ENCODE assay signal across 9 mouse cellular contexts in genomic region chr19:44299078-44299477, GRCm38 (mm10). TPM values are rescaled to one million over a fixed set of nuclear protein-coding genes. Genes with fewer than 3 reads are reported as not detected.
A peak's percentile ranks its signal among the peaks of the same experiment; 100 is the strongest.
DNase-seq lines count a peak whose midpoint lies in the region; ATAC-seq and TF ChIP-seq lines count a peak whose summit lies in the region.
"Had no signal": no experiment of that assay in that cellular context is flagged by ENCODE, and none has a peak within 500 bp of the region (broad histone marks: within the 10 kb centered on the region; RNA-seq: fewer than 3 reads in every experiment).

No protein-coding gene starts in this region.

- peak overlapping the region; percentile 81 for H3K4me3 ChIP-seq in lung, embryonic 14.5 days (ENCODE audit: low read depth, low read length)
- peak overlapping the region; percentile 93 for H3K4me3 ChIP-seq in forebrain, embryonic 11.5 days (ENCODE audit: low read depth, low read length)
- peak overlapping the region; percentile 83 for H3K4me3 ChIP-seq in limb, embryonic 12.5 days (replicated peaks)
- H3K4me3 ChIP-seq in neural tube, embryonic 15.5 days (replicated peaks), result peak overlapping the region; percentile 76
- no peak overlapping the region for H3K4me3 ChIP-seq in thymus, adult 2 months (ENCODE audit: control insufficient read depth, insufficient read depth, low read length)

- TF ChIP-seq CTCF in lung, embryonic 14.5 days (IDR thresholded peaks at IDR 0.05; ENCODE audit: low read depth), result no peak
- TF ChIP-seq CTCF in thymus, adult 2 months (IDR thresholded peaks at IDR 0.05; ENCODE audit: borderline replicate concordance, control insufficient read depth, extremely low read depth, insufficient read depth, low read length, poor library complexity), result no peak

- H3K4me2 ChIP-seq in lung, embryonic 14.5 days, result peak overlapping the region; percentile 90
- peak overlapping the region; percentile 93 for H3K4me2 ChIP-seq in forebrain, embryonic 11.5 days (ENCODE audit: low read depth, low read length, severe bottlenecking)
- H3K4me2 ChIP-seq in limb, embryonic 12.5 days, result peak overlapping the region; percentile 99
- peak overlapping the region; percentile 99 for H3K4me2 ChIP-seq in neural tube, embryonic 15.5 days

- peak overlapping the region; percentile 83 for H3K9ac ChIP-seq in lung, embryonic 14.5 days
- H3K9ac ChIP-seq in forebrain, embryonic 11.5 days (ENCODE audit: low read length), result no peak overlapping the region
- peak overlapping the region; percentile 42; the same call in 1 of the 2 replicates for H3K9ac ChIP-seq in limb, embryonic 12.5 days (replicated peaks)
- H3K9ac ChIP-seq in neural tube, embryonic 15.5 days (replicated peaks), result peak overlapping the region; percentile 67; the same call in 1 of the 2 replicates

- H3K4me1 ChIP-seq in lung, embryonic 14.5 days (ENCODE audit: insufficient read depth), result peaks cover 35% of the 10 kb centered on the region
- H3K4me1 ChIP-seq in forebrain, embryonic 11.5 days (replicated peaks; ENCODE audit: control insufficient read depth, insufficient read depth, low read length), result peaks cover 33% of the 10 kb centered on the region
- H3K4me1 ChIP-seq in limb, embryonic 12.5 days (replicated peaks), result peaks cover 70% of the 10 kb centered on the region
- H3K4me1 ChIP-seq in neural tube, embryonic 15.5 days, result peaks cover 88% of the 10 kb centered on the region
- H3K4me1 ChIP-seq in thymus, adult 2 months (replicated peaks; ENCODE audit: control insufficient read depth, insufficient read depth, low read length), result peaks cover 42% of the 10 kb centered on the region

- no peak overlapping the region for H3K27ac ChIP-seq in lung, embryonic 14.5 days (ENCODE audit: low read depth)
- no peak overlapping the region for H3K27ac ChIP-seq in forebrain, embryonic 11.5 days (ENCODE audit: low read depth, low read length)
- H3K27ac ChIP-seq in limb, embryonic 12.5 days, result no peak overlapping the region
- H3K27ac ChIP-seq in neural tube, embryonic 15.5 days (replicated peaks), result no peak overlapping the region
- H3K27ac ChIP-seq in thymus, adult 2 months (ENCODE audit: control insufficient read depth, insufficient read depth, low read length), result no peak overlapping the region

- DNase-seq in lung, embryonic 14.5 days, result no peak
- DNase-seq in lung, postnatal 4 days, result no peak
- peak; percentile 35 for DNase-seq in forebrain, embryonic 11.5 days (ENCODE audit: low spot score)
- no peak for DNase-seq in adrenal gland, adult 2 months
- DNase-seq in thymus, adult 2 months, result no peak
- DNase-seq: right cerebral cortex, postnatal 14 days had no signal

- 78% methylated on average over 9 of the region's 9 CpGs for WGBS in lung, embryonic 14.5 days
- WGBS in forebrain, embryonic 11.5 days, result 92% methylated on average over 9 of the region's 9 CpGs
- WGBS in limb, embryonic 12.5 days, result 87% methylated on average over 9 of the region's 9 CpGs
- 77% methylated on average over 9 of the region's 9 CpGs for WGBS in neural tube, embryonic 15.5 days
- WGBS in thymus, adult 2 months, result 85% methylated on average over 9 of the region's 9 CpGs

- no peak for ATAC-seq in lung, embryonic 14.5 days (ENCODE audit: insufficient read depth)
- no peak for ATAC-seq in forebrain, embryonic 11.5 days (replicated peaks; ENCODE audit: low FRiP score)
- no peak for ATAC-seq in limb, embryonic 12.5 days (ENCODE audit: insufficient number of reproducible peaks, insufficient read depth, low FRiP score, low TSS enrichment, low read depth)
- no peak for ATAC-seq in neural tube, embryonic 15.5 days (ENCODE audit: low FRiP score)
- ATAC-seq in megakaryocyte-erythroid progenitor cell, adult 5-6 weeks (replicated peaks; ENCODE audit: low FRiP score, low TSS enrichment, poor library complexity, severe bottlenecking), result no peak

- TF ChIP-seq POLR2A in thymus, adult 2 months (IDR thresholded peaks at IDR 0.05; ENCODE audit: control insufficient read depth, extremely low read depth, insufficient read depth, low read length, poor library complexity), result no peak

- H3K27me3 ChIP-seq in lung, embryonic 14.5 days (ENCODE audit: insufficient read depth, low read length), result no peaks in the 10 kb centered on the region
- no peaks in the 10 kb centered on the region for H3K27me3 ChIP-seq in forebrain, embryonic 11.5 days (ENCODE audit: control insufficient read depth, insufficient read depth, low read length)
- H3K27me3 ChIP-seq in limb, embryonic 12.5 days, result no peaks in the 10 kb centered on the region
- H3K27me3 ChIP-seq in neural tube, embryonic 15.5 days (replicated peaks), result no peaks in the 10 kb centered on the region
- no peaks in the 10 kb centered on the region for H3K27me3 ChIP-seq in thymus, adult 2 months (ENCODE audit: control insufficient read depth, insufficient read depth, low read length)

- H3K36me3 ChIP-seq in lung, embryonic 14.5 days (ENCODE audit: insufficient read depth), result peaks cover 89% of the 10 kb centered on the region
- H3K36me3 ChIP-seq in forebrain, embryonic 11.5 days (ENCODE audit: control insufficient read depth, insufficient read depth, low read length), result peaks cover 51% of the 10 kb centered on the region
- peaks cover 93% of the 10 kb centered on the region for H3K36me3 ChIP-seq in limb, embryonic 12.5 days
- H3K36me3 ChIP-seq in neural tube, embryonic 15.5 days, result peaks cover 73% of the 10 kb centered on the region
- peaks cover 78% of the 10 kb centered on the region for H3K36me3 ChIP-seq in thymus, adult 2 months (ENCODE audit: control insufficient read depth, insufficient read depth, low read length)

- H3K9me3 ChIP-seq in lung, embryonic 14.5 days (ENCODE audit: low read depth, low read length), result no peaks in the 10 kb centered on the region
- H3K9me3 ChIP-seq in forebrain, embryonic 11.5 days (ENCODE audit: control insufficient read depth, low read length), result no peaks in the 10 kb centered on the region
- H3K9me3 ChIP-seq in limb, embryonic 12.5 days, result no peaks in the 10 kb centered on the region
- no peaks in the 10 kb centered on the region for H3K9me3 ChIP-seq in neural tube, embryonic 15.5 days (replicated peaks)

RNA-seq across cellular contexts. Expression of gene Scd2, which starts 5.6 kb away (rescaled TPM):
- polyA plus RNA-seq in lung, embryonic 14.5 days (2014; fragmentation: Nextera tagmentation; extraction: Ambion mirVana), result 248 and 257 TPM in 2 replicates
- polyA plus RNA-seq in forebrain, embryonic 11.5 days (2014; fragmentation: Nextera tagmentation; extraction: Ambion mirVana), result 433 and 466 TPM in 2 replicates
- 304 and 317 TPM in 2 replicates for polyA plus RNA-seq in limb, embryonic 12.5 days (2016; fragmentation: Nextera tagmentation; extraction: Ambion mirVana)
- 256 and 264 TPM in 2 replicates for polyA plus RNA-seq in neural tube, embryonic 15.5 days (2015; fragmentation: Nextera tagmentation; extraction: Ambion mirVana)
- total RNA-seq in megakaryocyte-erythroid progenitor cell, adult 5-6 weeks (2014; fragmentation: Nextera tagmentation), result 56.2 and 62.2 TPM in 2 replicates
- 71.9 and 90.7 TPM in 2 replicates for total RNA-seq in megakaryocyte-erythroid progenitor cell, adult 5-6 weeks (2017)
- 1,000 to 10,000 TPM in 1 of 2 experiments, 100 to 1,000 TPM in 1; 845 to 1,065 TPM for total RNA-seq in adrenal gland, adult 2 months (2021)
- 432 and 748 TPM in 2 replicates for polyA plus RNA-seq in adrenal gland, adult 2 months (2012; rRNA removed)
- 261 and 320 TPM in 2 replicates for polyA plus RNA-seq in thymus, adult 2 months (2012; rRNA removed)

RNA-seq across cellular contexts. Expression of gene Scd4, which starts 33.8 kb away (rescaled TPM):
- 0.15 TPM in 1 of 2 replicates, not detected in the other for polyA plus RNA-seq in lung, embryonic 14.5 days (2014; fragmentation: Nextera tagmentation; extraction: Ambion mirVana)
- not detected in 2 replicates for polyA plus RNA-seq in forebrain, embryonic 11.5 days (2014; fragmentation: Nextera tagmentation; extraction: Ambion mirVana)
- 0.06 TPM in 1 of 2 replicates, not detected in the other for polyA plus RNA-seq in limb, embryonic 12.5 days (2016; fragmentation: Nextera tagmentation; extraction: Ambion mirVana)
- 0.09 and 0.15 TPM in 2 replicates for polyA plus RNA-seq in neural tube, embryonic 15.5 days (2015; fragmentation: Nextera tagmentation; extraction: Ambion mirVana)
- 0.69 and 2.1 TPM in 2 replicates for total RNA-seq in megakaryocyte-erythroid progenitor cell, adult 5-6 weeks (2014; fragmentation: Nextera tagmentation)
- 0.38 TPM in 1 of 2 replicates, not detected in the other for total RNA-seq in megakaryocyte-erythroid progenitor cell, adult 5-6 weeks (2017)
- total RNA-seq in adrenal gland, adult 2 months (2021), result 1 to 10 TPM; 5.4 to 9.3 TPM
- polyA plus RNA-seq in adrenal gland, adult 2 months (2012; rRNA removed), result 0.19 and 0.29 TPM in 2 replicates
- 2.2 and 2.7 TPM in 2 replicates for polyA plus RNA-seq in thymus, adult 2 months (2012; rRNA removed)
